Mouse (Mus musculus): ENCODE measurements around the gene Pi4ka.

Gene Pi4ka

DNA sequence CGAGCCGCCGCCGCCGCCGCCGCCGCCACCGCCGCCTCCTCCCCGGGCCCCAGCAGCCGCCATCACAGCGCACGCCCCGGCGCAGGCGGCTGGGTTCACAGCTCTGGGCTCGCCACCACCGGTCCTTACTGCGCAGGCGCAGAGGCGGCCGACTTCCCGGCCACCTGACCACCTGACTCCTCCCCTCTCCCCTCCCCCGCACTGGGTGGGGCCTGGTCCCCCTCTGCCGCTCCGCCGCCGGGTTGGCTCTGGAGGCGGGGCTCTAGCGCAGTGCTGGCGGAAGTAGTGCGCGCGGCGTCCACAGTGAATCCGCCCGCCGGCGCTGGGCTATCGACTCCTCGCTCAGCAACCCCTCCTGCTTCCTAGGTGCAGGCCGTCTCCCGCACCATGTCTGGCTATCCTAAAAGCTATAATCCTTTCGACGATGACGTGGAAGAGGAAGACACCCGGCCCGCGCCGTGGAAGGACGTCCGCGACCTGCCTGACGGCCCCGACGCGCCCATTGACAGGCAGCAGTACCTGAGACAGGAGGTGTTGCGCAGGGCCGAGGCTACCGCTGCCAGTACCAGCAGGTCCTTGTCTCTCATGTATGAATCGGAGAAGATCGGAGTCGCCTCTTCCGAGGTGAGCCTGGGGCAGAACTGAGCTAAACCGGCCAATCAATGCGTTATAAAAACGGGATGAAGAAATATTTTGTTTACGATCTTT is at the start of gene Pi4ka, which contains the start of gene Snap29:
Gene Pi4ka, minus strand, starts transcription at position 579 of the 708 bp plus-strand sequence.
Gene Snap29, plus strand, starts transcription at position 251 of the 708 bp plus-strand sequence.
- peak; percentile 100 for DNase-seq (ENCODE audit: low spot score)

DNA sequence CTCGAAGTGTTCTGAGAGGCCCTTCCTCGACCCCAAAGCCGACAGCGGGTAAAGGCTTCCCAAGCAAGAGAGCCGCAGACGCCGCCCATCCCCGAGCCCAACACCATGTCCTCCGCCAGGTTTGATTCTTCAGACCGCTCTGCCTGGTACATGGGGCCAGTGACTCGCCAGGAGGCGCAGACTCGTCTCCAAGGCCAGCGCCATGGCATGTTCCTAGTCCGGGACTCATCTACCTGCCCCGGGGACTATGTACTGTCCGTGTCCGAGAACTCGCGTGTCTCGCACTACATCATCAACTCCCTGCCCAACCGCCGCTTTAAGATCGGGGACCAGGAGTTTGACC is 46.2 kb upstream of the Pi4ka start:
- peak; percentile 16 for DNase-seq (ENCODE audit: low spot score)

DNA sequence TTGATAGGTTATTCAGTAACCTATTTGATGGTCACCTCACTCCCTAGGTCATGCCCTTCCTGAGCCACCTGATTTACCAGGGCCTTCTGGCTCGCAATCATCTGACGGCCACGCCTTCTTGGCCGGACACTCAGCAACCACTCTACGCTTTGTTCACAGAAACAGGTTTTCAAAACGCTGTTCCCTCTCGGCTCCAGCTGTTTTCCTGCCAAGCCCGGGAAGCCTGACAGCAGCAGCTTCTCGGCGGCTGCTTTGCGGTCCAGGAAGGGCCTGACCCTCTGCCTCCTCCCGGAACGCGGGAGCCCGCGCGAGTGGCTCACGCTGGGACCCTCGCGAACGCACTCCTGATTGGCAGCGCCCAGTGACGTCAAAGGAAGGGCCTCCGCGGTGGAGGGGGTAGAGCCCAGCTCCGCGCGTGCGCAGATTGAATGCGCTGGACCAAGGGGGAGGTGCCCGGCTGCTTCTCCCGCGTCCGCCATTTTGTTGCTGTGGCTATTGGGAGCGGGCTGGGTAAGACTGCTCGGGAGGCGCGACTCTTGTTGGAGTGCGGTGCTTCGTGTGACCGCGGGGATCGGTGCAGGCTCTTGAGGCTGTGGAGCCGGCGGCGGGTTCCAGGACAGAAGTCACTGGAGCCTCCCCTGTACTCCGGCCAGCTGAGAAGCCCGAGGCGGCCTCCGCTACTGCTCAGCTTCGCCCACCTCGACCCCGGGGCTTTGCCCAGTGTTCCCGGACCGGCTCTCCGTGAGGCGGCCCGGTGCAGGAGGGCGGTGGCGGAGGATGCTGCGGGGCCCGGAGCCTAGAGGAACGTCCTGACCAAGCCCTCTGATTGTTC is 45.6 kb upstream of the Pi4ka start, which contains the start of gene Crkl:
Gene Crkl, plus strand, starts transcription at position 447 of the 832 bp plus-strand sequence.
- peak; percentile 98 for DNase-seq (ENCODE audit: low spot score)

GRCm38 (mm10) chr16:17432576-17432975 is 26.5 kb upstream of the Pi4ka start:
- peak; percentile 26 for DNase-seq (ENCODE audit: low spot score)

DNA sequence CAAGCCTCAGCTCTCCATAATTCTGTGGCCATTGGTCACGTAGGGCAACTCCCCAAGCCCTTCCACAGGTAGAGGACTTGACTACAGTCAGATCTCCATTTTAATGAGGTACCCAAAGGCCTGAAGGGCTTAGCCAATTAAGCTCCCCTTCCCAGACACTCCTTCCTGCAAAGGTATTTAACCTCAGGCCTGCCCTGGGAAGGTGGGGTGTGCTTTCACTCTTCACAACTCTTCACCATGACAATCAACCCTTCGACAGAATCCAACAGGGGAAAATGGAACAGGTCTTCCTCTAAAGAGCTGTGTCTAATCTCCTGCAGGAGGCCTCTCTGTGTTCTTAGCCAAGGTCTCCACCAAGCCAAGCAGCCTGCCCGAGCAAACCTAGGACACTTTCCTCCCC is 16.9 kb upstream of the Pi4ka start:
- no peak for DNase-seq (ENCODE audit: low spot score)

DNA sequence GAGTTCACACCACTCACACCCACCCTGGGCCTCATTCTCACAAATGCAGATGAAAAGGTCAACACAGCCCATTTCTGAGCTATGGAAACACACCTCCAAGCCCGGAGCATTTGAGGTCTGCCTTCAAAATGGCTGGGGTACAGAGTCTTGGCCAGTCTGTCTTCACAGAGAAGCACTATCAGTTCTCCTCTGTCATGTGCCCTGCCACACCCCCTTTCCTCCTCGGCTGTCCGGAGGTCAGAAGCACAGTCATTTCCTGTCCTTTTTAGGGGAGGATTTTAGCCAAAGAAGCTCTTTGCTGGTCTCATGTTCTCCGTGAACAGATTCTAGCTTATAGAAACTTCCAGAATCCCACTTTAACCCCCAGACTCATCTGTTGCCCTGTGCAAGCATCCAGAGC is 4.1 kb upstream of the Pi4ka start:
- peak; percentile 7 for DNase-seq (ENCODE audit: low spot score)

GRCm38 (mm10) chr16:17409046-17409445 is 2.9 kb upstream of the Pi4ka start:
- peak; percentile 25 for DNase-seq (ENCODE audit: low spot score)

DNA sequence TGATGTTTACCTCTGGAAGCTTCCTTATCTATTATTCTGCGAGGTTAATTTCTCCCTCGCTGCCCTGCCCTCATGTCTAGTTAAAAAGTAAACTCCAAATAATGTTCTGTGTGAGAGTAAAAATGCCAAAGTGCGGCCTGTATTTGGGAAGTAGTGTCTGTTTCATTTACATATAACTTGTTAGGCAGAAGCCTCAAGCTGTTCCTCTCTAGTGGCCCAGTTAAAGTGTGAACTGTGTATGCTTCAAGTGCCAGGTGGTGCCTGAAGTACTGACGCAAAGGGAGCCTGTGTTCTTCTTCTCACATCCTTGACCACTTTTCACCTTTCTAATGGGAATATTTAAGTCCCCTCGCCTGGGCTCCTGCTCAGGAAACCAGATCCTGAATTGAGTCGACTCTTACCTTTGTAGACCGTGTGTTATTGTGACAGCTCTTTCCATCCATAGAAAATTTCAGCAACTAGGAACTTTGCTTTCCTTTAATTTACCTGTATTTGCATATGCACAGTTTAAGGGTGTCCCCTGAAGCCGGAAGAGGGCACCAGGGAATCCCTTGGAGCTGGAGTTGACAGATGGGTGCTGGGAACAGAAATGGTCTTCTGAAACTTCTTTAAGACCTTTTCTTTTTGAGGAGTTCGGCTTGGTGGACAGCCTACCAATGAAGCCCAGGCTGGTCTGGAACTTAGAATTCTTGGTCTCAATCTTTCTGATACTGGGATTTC is 558 bp upstream of the Pi4ka start:
- DNase-seq (ENCODE audit: low spot score): peak; percentile 16

GRCm38 (mm10) chr16:17405271-17405696 is 830 bp downstream of the Pi4ka start:
- DNase-seq (ENCODE audit: low spot score): peak; percentile 44

DNA sequence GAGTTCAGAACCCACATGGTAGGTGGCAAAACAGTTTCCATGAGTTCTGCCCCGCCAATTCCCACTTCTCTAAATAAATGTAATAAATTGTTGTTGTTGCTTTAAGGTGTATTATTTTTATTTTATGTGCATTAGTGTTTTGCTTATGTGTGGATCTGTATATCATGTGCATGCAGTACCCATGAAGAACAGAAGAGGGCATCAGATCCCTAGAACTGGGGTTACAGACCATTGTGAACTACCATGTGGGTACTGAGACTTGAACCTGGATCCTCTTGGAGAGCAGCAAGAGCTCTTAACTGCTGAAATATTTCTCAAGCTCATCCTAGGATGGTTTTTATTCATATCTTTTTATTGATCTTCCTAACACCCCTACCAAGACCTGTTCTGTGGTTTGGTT is 3.3 kb downstream of the Pi4ka start:
- DNase-seq (ENCODE audit: low spot score): peak; percentile 56

DNA sequence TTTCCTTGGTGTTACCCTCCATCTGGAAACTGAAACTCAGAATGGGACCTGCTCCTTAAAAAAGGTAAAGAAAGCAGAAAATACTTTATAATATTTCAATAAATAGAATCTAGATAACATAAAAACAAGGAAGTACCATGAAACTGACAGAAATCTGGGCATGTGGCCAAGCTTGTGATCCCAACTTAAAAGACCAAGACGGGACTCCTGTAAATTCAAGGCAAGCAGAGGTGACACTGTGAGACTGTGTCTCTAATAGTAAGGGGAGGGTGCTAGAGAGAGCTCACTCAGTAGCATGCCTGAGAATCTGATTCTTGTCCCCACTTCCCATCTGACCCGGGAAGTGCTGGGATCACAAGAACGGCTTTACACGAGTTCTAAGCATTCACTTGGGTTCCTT is 13.3 kb downstream of the Pi4ka start:
- DNase-seq (ENCODE audit: low spot score): no peak

DNA sequence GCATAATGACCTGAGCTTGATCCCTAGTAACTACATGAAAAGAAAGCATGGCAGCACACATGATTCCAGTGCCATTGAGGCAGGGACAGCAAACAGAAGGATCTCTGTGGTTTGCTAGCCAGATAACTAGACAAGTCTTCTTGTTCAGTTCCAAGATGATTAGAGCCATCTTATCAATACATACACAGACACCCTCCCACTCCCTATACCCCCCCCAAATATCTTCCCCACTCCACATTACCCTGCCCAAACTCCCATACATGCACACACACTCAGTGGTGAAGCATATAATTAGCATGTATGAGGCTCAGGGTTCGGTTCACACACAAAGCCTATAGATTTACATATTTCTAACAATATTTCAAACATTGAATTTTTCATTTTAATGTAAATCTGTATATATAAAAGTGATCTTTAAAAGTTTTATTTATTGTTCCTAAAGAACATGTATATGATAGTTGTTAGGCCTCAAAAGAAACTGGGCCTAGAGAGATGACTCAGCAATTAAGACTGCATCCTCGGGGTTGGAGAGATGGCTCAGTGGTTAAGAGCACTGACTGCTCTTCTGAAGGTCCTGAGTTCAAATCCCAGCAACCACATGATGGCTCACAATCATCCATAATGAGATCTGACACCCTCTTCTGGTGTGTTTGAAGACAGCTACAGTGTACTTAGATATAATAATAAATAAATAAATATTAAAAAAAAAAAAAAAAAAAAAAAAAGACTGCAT is 22.4 kb downstream of the Pi4ka start:
- DNase-seq (ENCODE audit: low spot score): no peak

GRCm38 (mm10) chr16:17382306-17382705 is 23.8 kb downstream of the Pi4ka start:
- no peak for DNase-seq (ENCODE audit: low spot score)

DNA sequence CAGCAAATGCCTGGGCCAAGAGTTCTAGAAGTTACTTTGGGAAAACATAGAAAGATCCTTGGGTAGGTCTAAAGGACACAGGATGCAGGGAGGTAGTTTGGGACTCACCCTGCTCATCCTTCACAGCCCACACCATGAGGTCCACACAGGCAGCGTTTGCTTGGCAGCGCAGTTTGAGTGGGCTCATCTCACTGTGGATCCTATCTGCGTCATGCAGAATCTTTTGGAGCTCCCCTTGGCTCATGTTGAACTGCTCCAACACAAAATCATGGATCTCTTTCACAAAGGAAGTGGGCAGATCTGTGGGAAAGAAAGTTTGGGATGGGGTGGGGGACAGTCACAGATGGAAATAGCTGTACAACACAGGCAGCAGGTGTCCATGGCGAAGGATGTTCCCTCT is 47.3 kb downstream of the Pi4ka start:
- DNase-seq (ENCODE audit: low spot score): no peak

DNA sequence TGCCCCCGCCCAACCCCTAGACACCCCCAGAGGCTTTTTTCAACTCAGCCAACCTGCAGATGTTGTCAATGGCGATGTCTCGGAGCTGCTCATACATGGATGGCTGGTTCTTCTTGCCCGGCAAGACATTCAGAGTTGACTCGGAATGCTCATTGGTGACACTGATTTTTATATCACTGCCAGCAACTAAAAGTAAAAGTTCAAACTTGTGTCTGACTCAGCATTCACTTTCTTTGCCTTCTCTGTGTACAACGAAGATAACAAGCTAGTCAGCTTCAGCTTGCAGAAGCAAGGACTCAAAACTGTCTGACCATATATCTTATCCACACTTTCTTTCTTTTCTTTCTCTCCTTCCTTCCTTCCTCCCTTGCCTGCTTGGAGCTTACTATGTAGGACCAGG is 50.1 kb downstream of the Pi4ka start:
- no peak for DNase-seq (ENCODE audit: low spot score)

- DNase-seq (ENCODE audit: low spot score): no peak
Measured at GRCm38 (mm10) chr16:17346766-17347165, 59.3 kb downstream of the Pi4ka start.

DNA sequence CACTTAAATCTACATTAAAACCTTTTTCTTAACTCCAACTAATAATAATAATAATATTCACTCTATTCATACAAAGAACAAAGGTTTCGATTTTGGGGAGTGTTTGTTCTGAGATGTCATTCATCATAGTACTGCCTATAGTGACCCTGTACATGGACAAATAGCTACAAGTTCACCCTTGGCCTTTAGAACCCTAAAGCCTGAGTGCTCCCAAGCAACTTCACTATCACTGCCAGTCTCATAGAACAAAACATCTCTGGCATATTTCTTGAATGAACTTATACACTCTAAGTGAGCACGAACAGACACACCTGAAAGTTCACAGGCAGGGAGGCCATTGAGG is 60.3 kb downstream of the Pi4ka start:
- DNase-seq (ENCODE audit: low spot score): no peak

GRCm38 (mm10) chr16:17345141-17345812 is 60.8 kb downstream of the Pi4ka start:
- peak; percentile 12 for DNase-seq (ENCODE audit: low spot score)

DNA sequence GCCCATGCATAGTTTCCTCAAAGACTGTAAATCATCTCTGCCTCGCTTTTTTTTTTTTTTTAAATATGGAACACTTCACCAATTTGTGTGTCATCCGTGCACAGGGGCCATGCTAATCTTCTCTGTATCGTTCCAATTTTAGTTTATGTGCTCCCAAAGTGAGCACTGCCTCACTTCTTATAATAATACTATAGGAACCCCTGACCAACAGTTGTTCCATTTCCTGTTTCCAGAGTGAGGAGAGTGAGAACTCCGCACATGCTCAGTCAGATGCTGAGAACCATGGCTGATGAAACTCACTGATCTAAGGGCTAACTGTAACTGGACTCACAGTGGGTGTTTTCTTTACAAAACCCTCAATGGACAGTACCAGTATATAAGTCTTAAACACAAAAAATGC is 64.3 kb downstream of the Pi4ka start:
- no peak for DNase-seq (ENCODE audit: low spot score)

GRCm38 (mm10) chr16:17340705-17341104 is 65.4 kb downstream of the Pi4ka start:
- DNase-seq (ENCODE audit: low spot score): no peak

GRCm38 (mm10) chr16:17339701-17340100 is 66.4 kb downstream of the Pi4ka start:
- no peak for DNase-seq (ENCODE audit: low spot score)

Data from lung, postnatal 25 days (tissue).